Mouse (Mus musculus): ENCODE measurements around the gene Noxo1.
A peak's percentile ranks its signal among the peaks of the same experiment; 100 is the strongest.
"Not testable (repeated sequence)": the region's sequence is repeated elsewhere in the genome, so short reads cannot be mapped to it uniquely, and the experiment has no call there.

Gene Noxo1

GRCm38 (mm10) chr17:24696011-24696697 is at the start of gene Noxo1, which contains the start of gene Gfer:
Noxo1 (plus strand) TSS chr17:24696234.
Gfer (minus strand) TSS chr17:24696156.
- peak; percentile 87 for DNase-seq (ENCODE audit: extremely low spot score, low spot score)

GRCm38 (mm10) chr17:24646381-24646780 is 49.7 kb upstream of the Noxo1 start:
- no peak for DNase-seq (ENCODE audit: extremely low spot score, low spot score)

GRCm38 (mm10) chr17:24647493-24647892 is 48.5 kb upstream of the Noxo1 start:
- no peak for DNase-seq (ENCODE audit: extremely low spot score, low spot score)

GRCm38 (mm10) chr17:24648731-24649377 is 47.2 kb upstream of the Noxo1 start:
- no peak for DNase-seq (ENCODE audit: extremely low spot score, low spot score)

GRCm38 (mm10) chr17:24649581-24650069 is 46.4 kb upstream of the Noxo1 start:
- DNase-seq (ENCODE audit: extremely low spot score, low spot score) = no peak

GRCm38 (mm10) chr17:24650070-24650616 is 45.9 kb upstream of the Noxo1 start, which contains the start of gene Slc9a3r2:
Slc9a3r2 (minus strand) TSS chr17:24650327.
- peak; percentile 72 for DNase-seq (ENCODE audit: extremely low spot score, low spot score)

- no peak for DNase-seq (ENCODE audit: extremely low spot score, low spot score)
Measured at GRCm38 (mm10) chr17:24650766-24651165, 45.3 kb upstream of the Noxo1 start.

GRCm38 (mm10) chr17:24651835-24652234 is 44.2 kb upstream of the Noxo1 start:
- DNase-seq (ENCODE audit: extremely low spot score, low spot score) = no peak

- peak; percentile 89 for DNase-seq (ENCODE audit: extremely low spot score, low spot score)
Measured at GRCm38 (mm10) chr17:24653967-24654710, 41.9 kb upstream of the Noxo1 start.

GRCm38 (mm10) chr17:24654969-24655368 is 41.1 kb upstream of the Noxo1 start:
- no peak for DNase-seq (ENCODE audit: extremely low spot score, low spot score)

GRCm38 (mm10) chr17:24658017-24658758 is 37.8 kb upstream of the Noxo1 start, which contains the start of gene Npw:
Npw (minus strand) TSS chr17:24658457.
- peak; percentile 35 for DNase-seq (ENCODE audit: extremely low spot score, low spot score)

- DNase-seq (ENCODE audit: extremely low spot score, low spot score) = not testable (repeated sequence)
Measured at GRCm38 (mm10) chr17:24667011-24667410, 29.0 kb upstream of the Noxo1 start.

GRCm38 (mm10) chr17:24667416-24667815 is 28.6 kb upstream of the Noxo1 start:
- DNase-seq (ENCODE audit: extremely low spot score, low spot score) = no peak

GRCm38 (mm10) chr17:24669214-24669544 is 26.9 kb upstream of the Noxo1 start:
- DNase-seq (ENCODE audit: extremely low spot score, low spot score) = not testable (repeated sequence)

GRCm38 (mm10) chr17:24669545-24670245 is 26.3 kb upstream of the Noxo1 start, which contains the start of gene Zfp598:
Zfp598 (plus strand) TSS chr17:24669687.
- DNase-seq (ENCODE audit: extremely low spot score, low spot score) = peak; percentile 94

GRCm38 (mm10) chr17:24670246-24670844 is 25.7 kb upstream of the Noxo1 start:
- DNase-seq (ENCODE audit: extremely low spot score, low spot score) = no peak

- DNase-seq (ENCODE audit: extremely low spot score, low spot score) = no peak
Measured at GRCm38 (mm10) chr17:24671346-24671745, 24.7 kb upstream of the Noxo1 start.

- DNase-seq (ENCODE audit: extremely low spot score, low spot score) = no peak
Measured at GRCm38 (mm10) chr17:24672141-24672540, 23.9 kb upstream of the Noxo1 start.

GRCm38 (mm10) chr17:24674277-24674676 is 21.8 kb upstream of the Noxo1 start:
- no peak for DNase-seq (ENCODE audit: extremely low spot score, low spot score)

- peak; percentile 65 for DNase-seq (ENCODE audit: extremely low spot score, low spot score)
Measured at GRCm38 (mm10) chr17:24676187-24676586, 19.8 kb upstream of the Noxo1 start.
